Mouse (Mus musculus) myocyte (in vitro differentiated cells): ENCODE measurements around the gene Wrap53.

ENCODE experiments used
- CEBPB ChIP-seq: IDR thresholded peaks from 2 replicates; pipeline ENCODE4 v1.6.1; 2011; ENCODE audit warnings: mild to moderate bottlenecking, moderate library complexity; ENCODE audit not compliant: poor library complexity, insufficient read depth, severe bottlenecking
- MAX ChIP-seq: IDR thresholded peaks from one replicate; pipeline ENCODE4 v1.6.1; 2011; ENCODE audit warnings: low read depth, mild to moderate bottlenecking, control low read depth
- MYOD1 ChIP-seq, 3 experiments: IDR thresholded peaks; one replicate each; pipeline ENCODE4 v1.6.1; 2011; ENCODE audit warnings: control low read depth in 2 of 3, low read depth in 2 of 3, mild to moderate bottlenecking in 2 of 3, moderate library complexity in 1 of 3; ENCODE audit not compliant: insufficient read length in 2 of 3, control insufficient read depth in 1 of 3
- MYOG ChIP-seq, 3 experiments: IDR thresholded peaks; one replicate each; pipeline ENCODE4 v1.6.1; 2011; ENCODE audit warnings: control low read depth in 2 of 3, low read depth in 2 of 3, mild to moderate bottlenecking in 2 of 3; ENCODE audit not compliant: insufficient read length in 2 of 3, control insufficient read depth in 1 of 3, insufficient read depth in 1 of 3
- POLR2A ChIP-seq: IDR thresholded peaks from one replicate; pipeline ENCODE4 v1.6.1; 2011; ENCODE audit warnings: low read depth, mild to moderate bottlenecking, control low read depth, moderate library complexity; ENCODE audit not compliant: insufficient read length
- POLR2AphosphoS2 ChIP-seq: IDR thresholded peaks from one replicate; pipeline ENCODE4 v1.6.1; 2011; ENCODE audit warnings: low read depth, control low read depth; ENCODE audit not compliant: insufficient read length
- SRF ChIP-seq: IDR thresholded peaks from one replicate; pipeline ENCODE4 v1.6.1; 2011; ENCODE audit warnings: low read depth; ENCODE audit not compliant: control insufficient read depth, insufficient read length
- TCF12 ChIP-seq: IDR thresholded peaks from one replicate; pipeline ENCODE4 v1.6.1; 2011; ENCODE audit warnings: mild to moderate bottlenecking, control low read depth; ENCODE audit not compliant: poor library complexity, insufficient read depth, severe bottlenecking
- TCF3 ChIP-seq: IDR thresholded peaks from one replicate; pipeline ENCODE4 v1.6.1; 2011; ENCODE audit warnings: low read depth, control low read depth; ENCODE audit not compliant: insufficient read length
- USF1 ChIP-seq: IDR thresholded peaks from one replicate; pipeline ENCODE4 v1.6.1; 2011; ENCODE audit warnings: low read depth, mild to moderate bottlenecking, control low read depth, moderate library complexity

DNA sequence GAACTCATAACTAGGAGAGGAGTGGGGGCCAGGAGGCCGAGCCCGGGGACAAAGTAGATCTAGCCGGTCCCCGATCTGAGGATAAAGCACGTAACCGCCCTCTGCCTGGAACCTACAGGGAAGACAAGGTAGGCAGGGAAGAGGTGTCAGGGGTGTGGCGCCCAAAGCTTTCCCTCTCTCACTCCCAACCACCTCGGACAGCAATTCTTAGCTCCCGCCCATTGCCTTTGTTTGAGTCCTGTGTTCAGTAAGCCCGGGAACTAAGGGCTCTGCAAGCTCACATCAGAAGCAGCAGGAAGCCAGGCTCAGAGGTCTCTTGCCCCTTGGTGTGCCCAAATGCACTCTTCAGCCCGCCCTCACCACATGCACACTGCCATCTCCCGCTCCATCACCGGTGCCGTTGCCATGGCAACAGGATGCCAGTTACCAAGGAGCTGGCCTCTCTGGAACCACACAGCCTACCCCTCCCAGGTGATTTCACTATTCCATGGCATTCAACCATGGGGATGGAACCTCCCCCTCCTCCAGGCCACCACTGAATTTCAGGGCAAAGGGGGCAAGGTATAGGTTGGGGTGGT lies 22.6 kb downstream of the Wrap53 start:
- TF ChIP-seq POLR2A (no peak), USF1 (no peak), POLR2AphosphoS2 (no peak), CEBPB (no peak), MAX (no peak), SRF (no peak), MYOD1 (IDR thresholded peaks at IDR 0.05; ENCODE audit: control insufficient read depth in 1 of 3, insufficient read length in 2 of 3, low read depth in 2 of 3) (no peak), TCF3 (no peak), TCF12 (no peak), MYOG (IDR thresholded peaks at IDR 0.05; ENCODE audit: control insufficient read depth in 1 of 3, insufficient read depth in 1 of 3, insufficient read length in 2 of 3, low read depth in 2 of 3) (no peak)
